Mouse (Mus musculus) embryo, embryonic 10.5 days (tissue): ENCODE measurements around the gene Fam19a1.
"Not testable (repeated sequence)": the region's sequence is repeated elsewhere in the genome, so short reads cannot be mapped to it uniquely, and the experiment has no call there.

ENCODE experiments used
- DNase-seq: peaks from one replicate; pipeline ENCODE4 v3.0.0-alpha.2; 2015; ENCODE audit warnings: low spot score

The Fam19a1 gene

GRCm38 (mm10) chr6:96112854-96113253 is at the start of gene Fam19a1:
Fam19a1 (plus strand) TSS chr6:96113154.
- peak; percentile 4 for DNase-seq

- no peak for DNase-seq
Measured at GRCm38 (mm10) chr6:96071080-96071479, 41.9 kb upstream of the Fam19a1 start.

GRCm38 (mm10) chr6:96071567-96071966 is 41.4 kb upstream of the Fam19a1 start:
- no peak for DNase-seq

- no peak for DNase-seq
Measured at GRCm38 (mm10) chr6:96089961-96090360, 23.0 kb upstream of the Fam19a1 start.

- no peak for DNase-seq
Measured at GRCm38 (mm10) chr6:96093716-96094115, 19.2 kb upstream of the Fam19a1 start.

GRCm38 (mm10) chr6:96098225-96098624 is 14.7 kb upstream of the Fam19a1 start:
- no peak for DNase-seq

- no peak for DNase-seq
Measured at GRCm38 (mm10) chr6:96111656-96112055, 1.3 kb upstream of the Fam19a1 start.

- DNase-seq = no peak
Measured at GRCm38 (mm10) chr6:96114151-96114550, 1.2 kb downstream of the Fam19a1 start.

- DNase-seq = peak; percentile 36
Measured at GRCm38 (mm10) chr6:96116148-96116533, 3.2 kb downstream of the Fam19a1 start.

- DNase-seq = peak; percentile 55
Measured at GRCm38 (mm10) chr6:96116534-96117272, 3.7 kb downstream of the Fam19a1 start.

GRCm38 (mm10) chr6:96143326-96143725 is 30.4 kb downstream of the Fam19a1 start:
- no peak for DNase-seq

- no peak for DNase-seq
Measured at GRCm38 (mm10) chr6:96165403-96165802, 52.4 kb downstream of the Fam19a1 start.

- DNase-seq = no peak
Measured at GRCm38 (mm10) chr6:96165818-96166379, 52.9 kb downstream of the Fam19a1 start, which contains the start of gene 1700123L14Rik. 1700123L14Rik (minus strand) TSS chr6:96166243.

- DNase-seq = no peak
Measured at GRCm38 (mm10) chr6:96167031-96167430, 54.1 kb downstream of the Fam19a1 start.

- DNase-seq = no peak
Measured at GRCm38 (mm10) chr6:96173681-96174080, 60.7 kb downstream of the Fam19a1 start.

- no peak for DNase-seq
Measured at GRCm38 (mm10) chr6:96178530-96178929, 65.6 kb downstream of the Fam19a1 start.

GRCm38 (mm10) chr6:96183392-96183791 is 70.4 kb downstream of the Fam19a1 start:
- no peak for DNase-seq

- DNase-seq = no peak
Measured at GRCm38 (mm10) chr6:96186517-96186916, 73.6 kb downstream of the Fam19a1 start.

GRCm38 (mm10) chr6:96198991-96199390 is 86.0 kb downstream of the Fam19a1 start:
- not testable (repeated sequence) for DNase-seq

GRCm38 (mm10) chr6:96205395-96205794 is 92.4 kb downstream of the Fam19a1 start:
- DNase-seq = no peak

GRCm38 (mm10) chr6:96234806-96235205 is 121.9 kb downstream of the Fam19a1 start:
- DNase-seq = no peak

- no peak for DNase-seq
Measured at GRCm38 (mm10) chr6:96244320-96244719, 131.4 kb downstream of the Fam19a1 start.

GRCm38 (mm10) chr6:96252001-96252400 is 139.0 kb downstream of the Fam19a1 start:
- peak; percentile 16 for DNase-seq

- DNase-seq = no peak
Measured at GRCm38 (mm10) chr6:96254815-96255214, 141.9 kb downstream of the Fam19a1 start.
